Mouse (Mus musculus) hindbrain, embryonic 11.5 days (tissue): ENCODE measurements around the gene Map2k1. TPM values are rescaled to one million over a fixed set of nuclear protein-coding genes. Genes with fewer than 3 reads are reported as not detected.

Experiments
- ATAC-seq: fragments of 200-750 bp; cut with Nextera tagmentation; 2 replicates; pipeline ENCODE4 v1.8.0; 2017; ENCODE audit warnings: mild to moderate bottlenecking, moderate TSS enrichment, moderate library complexity; ENCODE audit not compliant: low FRiP score
- DNase-seq: peaks from one replicate; pipeline ENCODE4 v3.0.0-alpha.2; 2015; ENCODE audit warnings: low spot score
- H3K27ac ChIP-seq: fragments of 300-500 bp; sonication (generic); 2 replicates; pipeline ENCODE4 v1.5.1; 2014; ENCODE audit warnings: mild to moderate bottlenecking, low read depth, low read length
- H3K27me3 ChIP-seq: fragments of 300-500 bp; sonication (generic); 2 replicates; pipeline ENCODE4 v1.6.1; 2014; ENCODE audit warnings: mild to moderate bottlenecking, low read length, moderate library complexity, mixed read lengths; ENCODE audit not compliant: control insufficient read depth, insufficient read depth
- H3K36me3 ChIP-seq: fragments of 300-500 bp; sonication (generic); 2 replicates; pipeline ENCODE4 v1.6.1; 2014; ENCODE audit warnings: mild to moderate bottlenecking, low read length, moderate library complexity, mixed read lengths; ENCODE audit not compliant: control insufficient read depth, insufficient read depth
- H3K4me1 ChIP-seq: fragments of 300-500 bp; sonication (generic); replicated peaks from 2 replicates; pipeline ENCODE4 v1.6.1; 2014; ENCODE audit warnings: low read length, mixed read lengths; ENCODE audit not compliant: control insufficient read depth, insufficient read depth
- H3K4me2 ChIP-seq: fragments of 300-500 bp; sonication (generic); replicated peaks from 2 replicates; pipeline ENCODE4 v1.6.1; 2014; ENCODE audit warnings: mild to moderate bottlenecking, low read depth, low read length
- H3K4me3 ChIP-seq: fragments of 300-500 bp; sonication (generic); 2 replicates; pipeline ENCODE4 v1.5.1; 2014; ENCODE audit warnings: low read depth, low read length
- H3K9ac ChIP-seq: fragments of 300-500 bp; sonication (generic); 2 replicates; pipeline ENCODE4 v1.6.1; 2014; ENCODE audit warnings: low read depth, low read length
- H3K9me3 ChIP-seq: fragments of 300-500 bp; sonication (generic); 2 replicates; pipeline ENCODE4 v1.6.1; 2016; ENCODE audit warnings: low read length; ENCODE audit not compliant: control insufficient read depth
- WGBS: fragments of 180-500 bp; shearing (Covaris S2); extraction: QIAGEN DNeasy Blood & Tissue Kit; methylation state at CpG from one replicate; pipeline ENCODE4 v1.1.7; 2014; 5-methylcytosine and 5-hydroxymethylcytosine counted together
- polyA plus RNA-seq: library from polyadenylated mRNA; unstranded; fragments of >200 nt; fragmentation: Nextera tagmentation; extraction: Ambion mirVana; gene quantifications from 2 replicates; pipeline ENCODE4 v1.2.1, GENCODE M21; 2014

The Map2k1 gene
- polyA plus RNA-seq, 1 experiment from 2014 or later: 71.8 TPM

GRCm38 (mm10) chr9:64259906-64260305, 6.5 kb upstream of the Map2k1 start:
- ATAC-seq: no peak
- no peak overlapping the region for H3K4me2 ChIP-seq
- H3K4me1 ChIP-seq: no peaks in the 10 kb centered on the region
- 91% methylated on average over 5 of the region's 5 CpGs for WGBS
- H3K9me3 ChIP-seq: no peaks in the 10 kb centered on the region
- no peak overlapping the region for H3K27ac ChIP-seq
- H3K36me3 ChIP-seq: no peaks in the 10 kb centered on the region
- H3K9ac ChIP-seq: no peak overlapping the region
- H3K4me3 ChIP-seq: no peak overlapping the region
- H3K27me3 ChIP-seq: no peaks in the 10 kb centered on the region
- no peak for DNase-seq

GRCm38 (mm10) chr9:64256204-64256603, 2.8 kb upstream of the Map2k1 start:
- ATAC-seq (no peak), DNase-seq (no peak)
- Histone ChIP-seq H3K36me3 (no peaks in the 10 kb centered on the region), H3K4me2 (no peak overlapping the region), H3K4me1 (no peaks in the 10 kb centered on the region; the same call in 1 of the 2 replicates), H3K9ac (no peak overlapping the region), H3K27me3 (no peaks in the 10 kb centered on the region), H3K9me3 (no peaks in the 10 kb centered on the region), H3K27ac (no peak overlapping the region), H3K4me3 (no peak overlapping the region)
- 89% methylated on average over 3 of the region's 3 CpGs for WGBS

- H3K4me3 ChIP-seq: no peak overlapping the region
- DNase-seq (no peak), ATAC-seq (no peak)
- no peak overlapping the region for H3K9ac ChIP-seq
- 76% methylated on average over 3 of the region's 3 CpGs for WGBS
- no peaks in the 10 kb centered on the region for H3K27me3 ChIP-seq
- H3K36me3 ChIP-seq: no peaks in the 10 kb centered on the region
- H3K9me3 ChIP-seq: no peaks in the 10 kb centered on the region
- no peak overlapping the region for H3K4me2 ChIP-seq
- no peak overlapping the region for H3K27ac ChIP-seq
- no peaks in the 10 kb centered on the region; the same call in 1 of the 2 replicates for H3K4me1 ChIP-seq
Observed at GRCm38 (mm10) chr9:64255422-64255821, 2.0 kb upstream of the Map2k1 start.

- H3K4me1 ChIP-seq: no peaks in the 10 kb centered on the region; the same call in 1 of the 2 replicates
- WGBS: 0% methylated on average over 16 of the region's 16 CpGs
- peak overlapping the region; percentile 89 for H3K9ac ChIP-seq
- DNase-seq (no peak), ATAC-seq (no peak)
- H3K4me2 ChIP-seq: peak overlapping the region; percentile 69
- H3K27ac ChIP-seq: peak overlapping the region; percentile 84; the same call in 1 of the 2 replicates
- H3K4me3 ChIP-seq: peak overlapping the region; percentile 77
- no peaks in the 10 kb centered on the region for H3K27me3 ChIP-seq
- no peaks in the 10 kb centered on the region for H3K36me3 ChIP-seq
- no peaks in the 10 kb centered on the region for H3K9me3 ChIP-seq
Observed at GRCm38 (mm10) chr9:64252591-64253020, 825 bp downstream of the Map2k1 start.

- H3K4me2 ChIP-seq: no peak overlapping the region
- H3K4me3 ChIP-seq: no peak overlapping the region
- H3K36me3 ChIP-seq: no peaks in the 10 kb centered on the region
- no peaks in the 10 kb centered on the region for H3K9me3 ChIP-seq
- H3K4me1 ChIP-seq: no peaks in the 10 kb centered on the region; the same call in 1 of the 2 replicates
- no peaks in the 10 kb centered on the region for H3K27me3 ChIP-seq
- no peak overlapping the region for H3K9ac ChIP-seq
- H3K27ac ChIP-seq: no peak overlapping the region
- ATAC-seq (no peak), DNase-seq (no peak)
Observed at GRCm38 (mm10) chr9:64250111-64250730, 3.2 kb downstream of the Map2k1 start.

GRCm38 (mm10) chr9:64249371-64249770, 4.1 kb downstream of the Map2k1 start:
- Histone ChIP-seq H3K27ac (no peak overlapping the region), H3K27me3 (no peaks in the 10 kb centered on the region), H3K4me1 (no peaks in the 10 kb centered on the region; the same call in 1 of the 2 replicates), H3K9me3 (no peaks in the 10 kb centered on the region), H3K9ac (no peak overlapping the region), H3K36me3 (no peaks in the 10 kb centered on the region), H3K4me3 (no peak overlapping the region), H3K4me2 (no peak overlapping the region)
- no peak for DNase-seq
- no peak for ATAC-seq
- 88% methylated on average over 1 of the region's 1 CpGs for WGBS

- H3K27me3 ChIP-seq: no peaks in the 10 kb centered on the region
- H3K9ac ChIP-seq: no peak overlapping the region
- 79% methylated on average over 6 of the region's 6 CpGs for WGBS
- H3K9me3 ChIP-seq: no peaks in the 10 kb centered on the region
- H3K4me1 ChIP-seq: no peaks in the 10 kb centered on the region
- no peak overlapping the region for H3K4me3 ChIP-seq
- no peak for DNase-seq
- no peak overlapping the region for H3K27ac ChIP-seq
- no peak for ATAC-seq
- no peaks in the 10 kb centered on the region for H3K36me3 ChIP-seq
- H3K4me2 ChIP-seq: no peak overlapping the region
Observed at GRCm38 (mm10) chr9:64242381-64242831, 11.0 kb downstream of the Map2k1 start.

GRCm38 (mm10) chr9:64240681-64241080, 12.8 kb downstream of the Map2k1 start:
- Histone ChIP-seq H3K4me1 (no peaks in the 10 kb centered on the region), H3K9ac (no peak overlapping the region), H3K36me3 (no peaks in the 10 kb centered on the region), H3K4me3 (no peak overlapping the region), H3K4me2 (no peak overlapping the region), H3K27ac (peak overlapping the region; percentile 39; the same call in 1 of the 2 replicates), H3K9me3 (no peaks in the 10 kb centered on the region), H3K27me3 (no peaks in the 10 kb centered on the region)
- ATAC-seq (no peak), DNase-seq (peak; percentile 52)
- WGBS: 53% methylated on average over 8 of the region's 8 CpGs

GRCm38 (mm10) chr9:64240116-64240515, 13.3 kb downstream of the Map2k1 start:
- Histone ChIP-seq H3K4me1 (no peaks in the 10 kb centered on the region), H3K4me3 (no peak overlapping the region), H3K9ac (no peak overlapping the region), H3K36me3 (no peaks in the 10 kb centered on the region), H3K27ac (peak overlapping the region; percentile 39; the same call in 1 of the 2 replicates), H3K4me2 (no peak overlapping the region), H3K27me3 (no peaks in the 10 kb centered on the region), H3K9me3 (no peaks in the 10 kb centered on the region)
- 54% methylated on average over 2 of the region's 2 CpGs for WGBS
- DNase-seq (no peak), ATAC-seq (no peak)
